Mouse (Mus musculus): ENCODE results near the gene Cxcl16.

- TF ChIP-seq CTCF (IDR thresholded peaks at IDR 0.05) (no peak), POLR2A (IDR thresholded peaks at IDR 0.05; ENCODE audit: insufficient read depth, low read depth, low read length) (no peak), EP300 (IDR thresholded peaks at IDR 0.05; ENCODE audit: insufficient read depth, low read depth, low read length) (no peak)
Measured at GRCm38 (mm10) chr11:70440637-70441036, 19.1 kb downstream of the Cxcl16 start.
